Mouse (Mus musculus): ENCODE data around the gene Cks1b.
"Not testable (repeated sequence)": the region's sequence is repeated elsewhere in the genome, so short reads cannot be mapped to it uniquely, and the experiment has no call there.

Gene Cks1b

GRCm38 (mm10) chr3:89418170-89418860, at the start of gene Cks1b, which contains the start of gene Shc1:
Gene Cks1b (minus strand): TSS chr3:89418383.
Gene Shc1 (plus strand): TSS chr3:89418443.
- DNase-seq (ENCODE audit: low read depth, low spot score), result peak; percentile 93

- peak; percentile 84 for DNase-seq (ENCODE audit: low read depth, low spot score)
These were observed 41.0 kb upstream of the Cks1b start for GRCm38 (mm10) chr3:89458965-89459807.

GRCm38 (mm10) chr3:89458372-89458964, 40.3 kb upstream of the Cks1b start:
- DNase-seq (ENCODE audit: low read depth, low spot score), result no peak

- DNase-seq (ENCODE audit: low read depth, low spot score), result no peak
These were observed 38.8 kb upstream of the Cks1b start for GRCm38 (mm10) chr3:89456726-89457665.

- DNase-seq (ENCODE audit: low read depth, low spot score), result no peak
These were observed 37.7 kb upstream of the Cks1b start for GRCm38 (mm10) chr3:89455786-89456285.

GRCm38 (mm10) chr3:89454401-89455177, 36.4 kb upstream of the Cks1b start, which contains the start of gene Pmvk:
Gene Pmvk (plus strand): TSS chr3:89454541.
- DNase-seq (ENCODE audit: low read depth, low spot score), result no peak

- DNase-seq (ENCODE audit: low read depth, low spot score), result no peak
These were observed 33.7 kb upstream of the Cks1b start for GRCm38 (mm10) chr3:89451916-89452315.

GRCm38 (mm10) chr3:89449541-89449940, 31.4 kb upstream of the Cks1b start:
- no peak for DNase-seq (ENCODE audit: low read depth, low spot score)

GRCm38 (mm10) chr3:89448720-89449537, 30.7 kb upstream of the Cks1b start:
- DNase-seq (ENCODE audit: low read depth, low spot score), result no peak

GRCm38 (mm10) chr3:89440691-89441090, 22.5 kb upstream of the Cks1b start:
- no peak for DNase-seq (ENCODE audit: low read depth, low spot score)

- no peak for DNase-seq (ENCODE audit: low read depth, low spot score)
These were observed 19.1 kb upstream of the Cks1b start for GRCm38 (mm10) chr3:89437269-89437668.

GRCm38 (mm10) chr3:89436176-89437113, 18.3 kb upstream of the Cks1b start, which contains the start of gene Pbxip1:
Gene Pbxip1 (plus strand): TSS chr3:89436706.
- no peak for DNase-seq (ENCODE audit: low read depth, low spot score)

GRCm38 (mm10) chr3:89435041-89435440, 16.9 kb upstream of the Cks1b start:
- DNase-seq (ENCODE audit: low read depth, low spot score), result no peak

- DNase-seq (ENCODE audit: low read depth, low spot score), result no peak
These were observed 16.3 kb upstream of the Cks1b start for GRCm38 (mm10) chr3:89434532-89434931.

GRCm38 (mm10) chr3:89432606-89433005, 14.4 kb upstream of the Cks1b start:
- no peak for DNase-seq (ENCODE audit: low read depth, low spot score)

GRCm38 (mm10) chr3:89430171-89431159, 12.3 kb upstream of the Cks1b start, which contains the start of gene Pygo2:
Gene Pygo2 (plus strand): TSS chr3:89430214.
- DNase-seq (ENCODE audit: low read depth, low spot score), result peak; percentile 85

GRCm38 (mm10) chr3:89429021-89429420, 10.8 kb upstream of the Cks1b start:
- not testable (repeated sequence) for DNase-seq (ENCODE audit: low read depth, low spot score)

All from retina, postnatal 7 days (tissue).